Mouse (Mus musculus): Measurements from ENCODE around the gene Ssr1. TPM values are rescaled to one million over a fixed set of nuclear protein-coding genes. Genes with fewer than 3 reads are reported as not detected.

The Ssr1 gene
- polyA plus RNA-seq, 1 experiment from 2014 or later, result 162 TPM

DNA sequence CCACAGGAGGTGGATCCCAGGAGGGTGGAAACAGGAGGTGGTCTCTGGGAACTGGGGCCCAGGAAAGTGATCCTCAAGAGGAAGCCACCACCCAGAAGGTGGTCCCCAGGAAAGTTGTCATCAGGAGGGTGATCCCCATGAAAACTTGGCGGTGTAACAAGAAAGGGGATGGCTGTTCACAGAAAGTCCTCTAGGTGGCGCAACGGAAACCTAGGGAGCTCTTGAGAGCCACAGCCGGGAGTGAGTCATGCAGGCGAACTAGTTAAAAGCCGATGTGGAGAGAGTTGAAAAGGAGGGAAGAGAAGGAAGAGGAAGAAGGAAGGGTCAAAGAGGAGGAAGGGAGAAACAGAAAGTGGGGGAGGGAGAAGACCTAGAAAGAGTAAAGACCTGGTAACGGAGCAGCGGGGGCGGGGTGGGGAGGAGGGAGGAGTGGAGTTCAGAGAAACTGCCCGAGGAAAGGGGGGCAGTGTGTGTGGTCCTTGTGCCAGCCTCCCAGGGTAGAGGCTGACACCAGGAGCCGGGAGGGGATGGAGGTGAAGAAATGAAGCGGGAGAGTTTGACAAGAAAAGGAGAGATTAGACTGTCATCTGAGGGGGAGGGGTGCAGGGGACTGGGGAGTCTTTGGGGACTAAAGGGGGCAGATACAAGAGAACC is 30.5 kb downstream of the Ssr1 start:
- Histone ChIP-seq H3K27me3 (replicated peaks; ENCODE audit: control insufficient read depth, insufficient read depth, low read length) (no peaks in the 10 kb centered on the region), H3K9me3 (ENCODE audit: control insufficient read depth, low read length) (peaks cover 2% of the 10 kb centered on the region; the same call in 1 of the 2 replicates), H3K4me2 (ENCODE audit: low read depth, low read length) (peak overlapping the region; percentile 68), H3K36me3 (ENCODE audit: control insufficient read depth, insufficient read depth, low read length) (no peaks in the 10 kb centered on the region), H3K9ac (ENCODE audit: low read depth, low read length) (peak overlapping the region; percentile 65), H3K27ac (replicated peaks; ENCODE audit: low read depth, low read length) (no peak overlapping the region), H3K4me3 (ENCODE audit: low read depth, low read length) (peak overlapping the region; percentile 44), H3K4me1 (ENCODE audit: control insufficient read depth, insufficient read depth, low read length) (peaks cover 24% of the 10 kb centered on the region)
- DNase-seq (ENCODE audit: low spot score) (peak; percentile 92), ATAC-seq (ENCODE audit: low read depth) (peak; percentile 59; the same call in 1 of the 2 replicates)
- WGBS, result under 1% methylated on average over 12 of the region's 12 CpGs

GRCm38 (mm10) chr13:37962541-37962940 is 31.5 kb downstream of the Ssr1 start:
- DNase-seq (ENCODE audit: low spot score), result no peak
- Histone ChIP-seq H3K9ac (ENCODE audit: low read depth, low read length) (no peak overlapping the region), H3K4me2 (ENCODE audit: low read depth, low read length) (no peak overlapping the region), H3K36me3 (ENCODE audit: control insufficient read depth, insufficient read depth, low read length) (no peaks in the 10 kb centered on the region), H3K27ac (replicated peaks; ENCODE audit: low read depth, low read length) (no peak overlapping the region), H3K9me3 (ENCODE audit: control insufficient read depth, low read length) (peaks cover 7% of the 10 kb centered on the region; the same call in 1 of the 2 replicates), H3K4me1 (ENCODE audit: control insufficient read depth, insufficient read depth, low read length) (peaks cover 23% of the 10 kb centered on the region), H3K27me3 (replicated peaks; ENCODE audit: control insufficient read depth, insufficient read depth, low read length) (no peaks in the 10 kb centered on the region), H3K4me3 (ENCODE audit: low read depth, low read length) (no peak overlapping the region)
- 72% methylated on average over 9 of the region's 9 CpGs for WGBS
- no peak for ATAC-seq (ENCODE audit: low read depth)

- WGBS, result 90% methylated on average over 7 of the region's 7 CpGs
- no peak overlapping the region for H3K9ac ChIP-seq (ENCODE audit: low read depth, low read length)
- H3K27ac ChIP-seq (replicated peaks; ENCODE audit: low read depth, low read length), result no peak overlapping the region
- H3K27me3 ChIP-seq (replicated peaks; ENCODE audit: control insufficient read depth, insufficient read depth, low read length), result no peaks in the 10 kb centered on the region
- no peak overlapping the region for H3K4me2 ChIP-seq (ENCODE audit: low read depth, low read length)
- DNase-seq (ENCODE audit: low spot score), result no peak
- peaks cover 12% of the 10 kb centered on the region for H3K4me1 ChIP-seq (ENCODE audit: control insufficient read depth, insufficient read depth, low read length)
- no peak overlapping the region for H3K4me3 ChIP-seq (ENCODE audit: low read depth, low read length)
- no peak for ATAC-seq (ENCODE audit: low read depth)
- H3K9me3 ChIP-seq (ENCODE audit: control insufficient read depth, low read length), result peaks cover 7% of the 10 kb centered on the region; the same call in 1 of the 2 replicates
- no peaks in the 10 kb centered on the region for H3K36me3 ChIP-seq (ENCODE audit: control insufficient read depth, insufficient read depth, low read length)
These were observed 34.1 kb downstream of the Ssr1 start for GRCm38 (mm10) chr13:37959936-37960335.

DNA sequence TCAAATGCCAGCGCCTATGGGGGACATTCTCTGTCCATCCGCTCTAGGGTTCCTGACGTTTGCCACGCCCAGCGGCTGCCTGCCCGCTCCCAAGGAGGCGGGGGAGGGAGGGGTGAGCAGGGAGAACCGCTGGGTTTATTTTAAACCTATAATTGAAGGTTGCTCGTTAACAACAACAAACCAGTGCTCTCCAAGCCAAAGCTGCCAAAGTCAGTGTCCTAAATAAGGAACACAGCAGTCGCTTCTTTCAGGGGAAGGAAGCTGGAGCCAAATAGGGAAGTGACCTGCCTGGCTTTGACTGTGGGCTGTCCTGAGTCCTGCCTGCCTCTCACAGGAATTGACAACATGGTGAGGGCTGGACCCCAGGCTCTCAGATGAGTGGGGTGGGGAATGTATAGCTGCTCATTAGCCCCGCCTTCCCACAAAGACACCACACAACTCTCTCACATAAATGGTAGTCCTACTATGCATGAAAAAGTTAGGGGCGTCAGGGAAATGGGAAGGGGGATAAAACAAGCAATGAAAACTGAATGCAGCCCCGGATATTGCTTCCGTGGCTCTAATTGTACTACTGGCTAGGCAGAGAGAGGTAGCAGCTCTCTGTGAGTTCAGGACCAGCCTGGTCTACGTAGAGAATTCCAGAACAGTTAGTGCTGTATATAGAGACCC is 34.6 kb downstream of the Ssr1 start:
- no peaks in the 10 kb centered on the region for H3K36me3 ChIP-seq (ENCODE audit: control insufficient read depth, insufficient read depth, low read length)
- DNase-seq (ENCODE audit: low spot score) (peak; percentile 44), ATAC-seq (ENCODE audit: low read depth) (no peak)
- H3K4me3 ChIP-seq (ENCODE audit: low read depth, low read length), result no peak overlapping the region
- H3K9me3 ChIP-seq (ENCODE audit: control insufficient read depth, low read length), result peaks cover 7% of the 10 kb centered on the region; the same call in 1 of the 2 replicates
- peaks cover 8% of the 10 kb centered on the region for H3K4me1 ChIP-seq (ENCODE audit: control insufficient read depth, insufficient read depth, low read length)
- no peaks in the 10 kb centered on the region for H3K27me3 ChIP-seq (replicated peaks; ENCODE audit: control insufficient read depth, insufficient read depth, low read length)
- no peak overlapping the region for H3K27ac ChIP-seq (replicated peaks; ENCODE audit: low read depth, low read length)
- WGBS, result 80% methylated on average over 15 of the region's 15 CpGs
- H3K9ac ChIP-seq (ENCODE audit: low read depth, low read length), result no peak overlapping the region
- no peak overlapping the region for H3K4me2 ChIP-seq (ENCODE audit: low read depth, low read length)

- H3K4me3 ChIP-seq (ENCODE audit: low read depth, low read length), result no peak overlapping the region
- H3K4me2 ChIP-seq (ENCODE audit: low read depth, low read length), result no peak overlapping the region
- H3K4me1 ChIP-seq (ENCODE audit: control insufficient read depth, insufficient read depth, low read length), result peaks cover under 1% of the 10 kb centered on the region; the same call in 1 of the 2 replicates
- WGBS, result 90% methylated on average over 18 of the region's 18 CpGs
- DNase-seq (ENCODE audit: low spot score) (no peak), ATAC-seq (ENCODE audit: low read depth) (no peak)
- H3K9ac ChIP-seq (ENCODE audit: low read depth, low read length), result no peak overlapping the region
- H3K36me3 ChIP-seq (ENCODE audit: control insufficient read depth, insufficient read depth, low read length), result no peaks in the 10 kb centered on the region
- H3K27me3 ChIP-seq (replicated peaks; ENCODE audit: control insufficient read depth, insufficient read depth, low read length), result no peaks in the 10 kb centered on the region
- H3K9me3 ChIP-seq (ENCODE audit: control insufficient read depth, low read length), result peaks cover 7% of the 10 kb centered on the region; the same call in 1 of the 2 replicates
- no peak overlapping the region for H3K27ac ChIP-seq (replicated peaks; ENCODE audit: low read depth, low read length)
These were observed 35.3 kb downstream of the Ssr1 start for GRCm38 (mm10) chr13:37958498-37959238.

DNA sequence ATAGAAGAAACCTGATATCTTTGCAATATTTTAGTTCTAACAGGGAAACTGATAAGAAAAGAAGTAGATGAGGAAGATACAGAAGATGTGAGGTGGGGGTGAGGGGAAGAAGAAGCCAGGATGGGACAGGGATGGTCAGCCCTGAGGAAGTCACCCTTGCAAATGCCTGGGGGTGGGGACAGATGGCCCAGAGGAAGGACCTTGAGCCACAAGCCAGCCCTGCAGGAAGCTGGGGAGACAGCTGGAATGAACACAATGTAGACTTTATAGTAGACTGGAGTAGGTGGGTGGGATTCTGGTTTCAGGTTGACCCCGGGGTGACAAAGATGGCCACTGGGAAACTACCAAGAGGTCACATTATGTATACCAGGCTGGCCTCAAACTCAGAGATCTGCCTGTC is 39.7 kb downstream of the Ssr1 start:
- H3K36me3 ChIP-seq (ENCODE audit: control insufficient read depth, insufficient read depth, low read length), result peaks cover 28% of the 10 kb centered on the region
- no peak overlapping the region for H3K9ac ChIP-seq (ENCODE audit: low read depth, low read length)
- ATAC-seq (ENCODE audit: low read depth) (0 out of 2 replicates have a peak, but pooled peaks have one; percentile 12), DNase-seq (ENCODE audit: low spot score) (no peak)
- no peaks in the 10 kb centered on the region for H3K4me1 ChIP-seq (ENCODE audit: control insufficient read depth, insufficient read depth, low read length)
- no peak overlapping the region for H3K27ac ChIP-seq (replicated peaks; ENCODE audit: low read depth, low read length)
- H3K4me2 ChIP-seq (ENCODE audit: low read depth, low read length), result no peak overlapping the region
- no peaks in the 10 kb centered on the region for H3K27me3 ChIP-seq (replicated peaks; ENCODE audit: control insufficient read depth, insufficient read depth, low read length)
- H3K4me3 ChIP-seq (ENCODE audit: low read depth, low read length), result no peak overlapping the region
- 47% methylated on average over 1 of the region's 1 CpGs for WGBS
- peaks cover 7% of the 10 kb centered on the region; the same call in 1 of the 2 replicates for H3K9me3 ChIP-seq (ENCODE audit: control insufficient read depth, low read length)

GRCm38 (mm10) chr13:37952981-37953380 is 41.0 kb downstream of the Ssr1 start:
- Histone ChIP-seq H3K9ac (ENCODE audit: low read depth, low read length) (no peak overlapping the region), H3K9me3 (ENCODE audit: control insufficient read depth, low read length) (0 out of 2 replicates have a peak, but pooled peaks cover under 1% of the 10 kb centered on the region), H3K36me3 (ENCODE audit: control insufficient read depth, insufficient read depth, low read length) (peaks cover 41% of the 10 kb centered on the region), H3K4me1 (ENCODE audit: control insufficient read depth, insufficient read depth, low read length) (no peaks in the 10 kb centered on the region), H3K4me2 (ENCODE audit: low read depth, low read length) (no peak overlapping the region), H3K27ac (replicated peaks; ENCODE audit: low read depth, low read length) (no peak overlapping the region), H3K4me3 (ENCODE audit: low read depth, low read length) (no peak overlapping the region), H3K27me3 (replicated peaks; ENCODE audit: control insufficient read depth, insufficient read depth, low read length) (no peaks in the 10 kb centered on the region)
- DNase-seq (ENCODE audit: low spot score) (no peak), ATAC-seq (ENCODE audit: low read depth) (no peak)
- 83% methylated on average over 6 of the region's 6 CpGs for WGBS

- Histone ChIP-seq H3K9me3 (ENCODE audit: control insufficient read depth, low read length) (no peaks in the 10 kb centered on the region), H3K9ac (ENCODE audit: low read depth, low read length) (no peak overlapping the region), H3K36me3 (ENCODE audit: control insufficient read depth, insufficient read depth, low read length) (peaks cover 53% of the 10 kb centered on the region), H3K4me1 (ENCODE audit: control insufficient read depth, insufficient read depth, low read length) (peaks cover 18% of the 10 kb centered on the region), H3K27ac (replicated peaks; ENCODE audit: low read depth, low read length) (no peak overlapping the region), H3K4me3 (ENCODE audit: low read depth, low read length) (no peak overlapping the region), H3K27me3 (replicated peaks; ENCODE audit: control insufficient read depth, insufficient read depth, low read length) (no peaks in the 10 kb centered on the region), H3K4me2 (ENCODE audit: low read depth, low read length) (no peak overlapping the region)
- WGBS, result 15% methylated on average over 6 of the region's 6 CpGs
- ATAC-seq (ENCODE audit: low read depth), result no peak
- peak; percentile 78 for DNase-seq (ENCODE audit: low spot score)
These were observed 47.3 kb downstream of the Ssr1 start for GRCm38 (mm10) chr13:37946734-37947133.
